Mouse (Mus musculus) lung, adult 2 months (tissue): ENCODE results near the gene Ccl22.

Source experiments
- CTCF ChIP-seq: fragments of 200-500 bp; IDR thresholded peaks from 2 replicates; pipeline ENCODE4 v1.5.1; 2011; ENCODE audit warnings: mild to moderate bottlenecking, low read length, control low read depth; ENCODE audit not compliant: insufficient read depth
- POLR2A ChIP-seq: fragments of 200-500 bp; IDR thresholded peaks from 2 replicates; pipeline ENCODE4 v1.6.1; 2011; ENCODE audit warnings: low read depth, mild to moderate bottlenecking, control low read depth, low read length, borderline replicate concordance; ENCODE audit errors: extremely low read depth

GRCm38 (mm10) chr8:94733821-94734465 lies 11.4 kb upstream of the Ccl22 start:
- TF ChIP-seq CTCF, result no peak
- no peak for TF ChIP-seq POLR2A
